Mouse (Mus musculus) T-helper 1 cell (primary cell): ENCODE results near the gene Camkmt.

ENCODE experiments used
- in situ Hi-C: fragments of 300-600 bp; cut with MboI, MseI; formaldehyde crosslinking; loops from one replicate; pipeline ENCODE4 v1.15.1; 2025; ENCODE audit warnings: high pct_unique_total_duplicates

Gene Camkmt

GRCm38 (mm10) chr17:85361006-85361405, 270.7 kb downstream of the Camkmt start:
- in situ Hi-C loops: no loop called here

GRCm38 (mm10) chr17:85367319-85367718, 277.0 kb downstream of the Camkmt start:
- in situ Hi-C loops: no loop called here

GRCm38 (mm10) chr17:85368776-85369175, 278.4 kb downstream of the Camkmt start:
- in situ Hi-C loops: no loop called here

GRCm38 (mm10) chr17:85372076-85372475, 281.7 kb downstream of the Camkmt start:
- in situ Hi-C loops: no loop called here

- in situ Hi-C loops: no loop called here
These were observed 282.2 kb downstream of the Camkmt start for GRCm38 (mm10) chr17:85372523-85372922.

GRCm38 (mm10) chr17:85374100-85374833, 283.9 kb downstream of the Camkmt start:
- in situ Hi-C loops: no loop called here

GRCm38 (mm10) chr17:85374834-85375176, 284.5 kb downstream of the Camkmt start:
- in situ Hi-C loops: no loop called here

- in situ Hi-C loops: no loop called here
These were observed 285.2 kb downstream of the Camkmt start for GRCm38 (mm10) chr17:85375523-85375922.

GRCm38 (mm10) chr17:85377496-85377895, 287.1 kb downstream of the Camkmt start:
- in situ Hi-C loops: no loop called here

GRCm38 (mm10) chr17:85379101-85379500, 288.7 kb downstream of the Camkmt start:
- in situ Hi-C loops: no loop called here

- in situ Hi-C loops: no loop called here
These were observed 291.3 kb downstream of the Camkmt start for GRCm38 (mm10) chr17:85381578-85382223.

- in situ Hi-C loops: no loop called here
These were observed 292.0 kb downstream of the Camkmt start for GRCm38 (mm10) chr17:85382344-85382743.

- in situ Hi-C loops: no loop called here
These were observed 292.6 kb downstream of the Camkmt start for GRCm38 (mm10) chr17:85382906-85383305.

- in situ Hi-C loops: no loop called here
These were observed 302.9 kb downstream of the Camkmt start for GRCm38 (mm10) chr17:85393091-85393890.

- in situ Hi-C loops: no loop called here
These were observed 303.6 kb downstream of the Camkmt start for GRCm38 (mm10) chr17:85393891-85394321.

GRCm38 (mm10) chr17:85395502-85395901, 305.1 kb downstream of the Camkmt start:
- in situ Hi-C loops: no loop called here

- in situ Hi-C loops: no loop called here
These were observed 310.4 kb downstream of the Camkmt start for GRCm38 (mm10) chr17:85400751-85401150.

- in situ Hi-C loops: no loop called here
These were observed 314.8 kb downstream of the Camkmt start for GRCm38 (mm10) chr17:85405161-85405560.

- in situ Hi-C loops: no loop called here
These were observed 315.8 kb downstream of the Camkmt start for GRCm38 (mm10) chr17:85406195-85406594.

GRCm38 (mm10) chr17:85428831-85429230, 338.5 kb downstream of the Camkmt start:
- in situ Hi-C loops: no loop called here

- in situ Hi-C loops: no loop called here
These were observed 342.6 kb downstream of the Camkmt start for GRCm38 (mm10) chr17:85432923-85433322.

- in situ Hi-C loops: no loop called here
These were observed 352.7 kb downstream of the Camkmt start for GRCm38 (mm10) chr17:85443036-85443435.
